Mouse (Mus musculus) heart, embryonic 13.5 days (tissue): ENCODE measurements around the gene Atp2c1. TPM values are rescaled to one million over a fixed set of nuclear protein-coding genes. Genes with fewer than 3 reads are reported as not detected.

Experiments
- ATAC-seq: fragments of 200-750 bp; cut with Nextera tagmentation; 2 replicates; pipeline ENCODE4 v1.8.0; 2017; ENCODE audit warnings: moderate TSS enrichment; ENCODE audit not compliant: insufficient number of reproducible peaks, low FRiP score, low TSS enrichment; ENCODE audit errors: extremely low read depth
- H3K27ac ChIP-seq: fragments of 300-500 bp; sonication (generic); replicated peaks from 2 replicates; pipeline ENCODE4 v1.5.1; 2015; ENCODE audit warnings: moderate library complexity, mild to moderate bottlenecking, inconsistent platforms
- H3K27me3 ChIP-seq: fragments of 300-500 bp; sonication (generic); replicated peaks from 2 replicates; pipeline ENCODE4 v1.6.1; 2015; ENCODE audit warnings: mild to moderate bottlenecking, inconsistent platforms
- H3K36me3 ChIP-seq: fragments of 300-500 bp; sonication (generic); 2 replicates; pipeline ENCODE4 v1.6.1; 2015; ENCODE audit warnings: mild to moderate bottlenecking, inconsistent platforms
- H3K4me1 ChIP-seq: fragments of 300-500 bp; sonication (generic); 2 replicates; pipeline ENCODE4 v1.6.1; 2015; ENCODE audit warnings: inconsistent platforms
- H3K4me2 ChIP-seq: fragments of 300-500 bp; sonication (generic); 2 replicates; pipeline ENCODE4 v1.6.1; 2015; ENCODE audit warnings: inconsistent platforms, mild to moderate bottlenecking, moderate library complexity
- H3K4me3 ChIP-seq: fragments of 300-500 bp; sonication (generic); 2 replicates; pipeline ENCODE4 v1.5.1; 2015; ENCODE audit warnings: moderate library complexity, mild to moderate bottlenecking, inconsistent platforms
- H3K9ac ChIP-seq: fragments of 300-500 bp; sonication (generic); 2 replicates; pipeline ENCODE4 v1.6.1; 2015; ENCODE audit warnings: inconsistent platforms, mild to moderate bottlenecking, moderate library complexity
- H3K9me3 ChIP-seq: fragments of 300-500 bp; sonication (generic); 2 replicates; pipeline ENCODE4 v1.6.1; 2016; ENCODE audit warnings: inconsistent platforms
- WGBS: fragments of 180-500 bp; shearing (Covaris S2); methylation state at CpG from one replicate; pipeline ENCODE4 v1.1.7; 2015; ENCODE audit warnings: mixed read lengths; 5-methylcytosine and 5-hydroxymethylcytosine counted together
- polyA plus RNA-seq: library from polyadenylated mRNA; unstranded; fragments of >200 nt; fragmentation: Nextera tagmentation; extraction: Ambion mirVana; gene quantifications from 2 replicates; pipeline ENCODE4 v1.2.1, GENCODE M21; 2015

Atp2c1 gene
- polyA plus RNA-seq, 1 experiment from 2014 or later = 45.8 TPM

DNA sequence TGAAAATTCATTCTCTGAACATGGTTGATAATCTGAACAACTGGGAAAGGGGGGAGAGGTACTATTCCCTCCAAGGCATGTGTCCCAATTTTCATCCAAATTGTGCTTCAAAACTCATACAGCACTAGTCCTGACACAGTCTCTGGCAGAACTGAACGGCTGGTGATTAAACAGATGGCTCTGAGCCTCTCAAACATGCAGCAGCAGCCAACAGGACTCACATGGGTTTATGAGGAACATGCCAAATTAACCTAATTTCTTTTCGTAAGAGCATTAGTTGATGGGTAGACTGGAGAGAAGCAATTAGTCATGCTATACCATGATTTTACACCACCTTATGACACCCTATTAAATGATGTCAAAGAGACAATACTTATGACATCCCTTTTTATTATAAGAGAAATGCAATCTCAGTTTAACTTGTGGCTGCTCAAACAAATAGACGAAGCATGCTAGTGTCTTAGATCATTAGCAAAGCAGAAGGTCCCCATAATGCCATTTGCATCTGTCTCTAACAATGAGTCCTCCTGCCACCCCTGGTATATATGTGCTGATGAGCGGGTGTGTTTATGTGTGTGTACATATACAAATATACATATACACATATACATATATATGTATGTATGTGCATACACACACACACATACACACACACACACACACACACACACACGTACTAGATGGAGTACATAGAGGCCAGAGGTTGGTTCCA is 163.4 kb downstream of the Atp2c1 start:
- H3K36me3 ChIP-seq = no peaks in the 10 kb centered on the region
- ATAC-seq = no peak
- no peak overlapping the region for H3K4me3 ChIP-seq
- no peaks in the 10 kb centered on the region for H3K27me3 ChIP-seq
- 75% methylated on average over 5 of the region's 5 CpGs for WGBS
- H3K27ac ChIP-seq = no peak overlapping the region
- no peak overlapping the region for H3K9ac ChIP-seq
- no peaks in the 10 kb centered on the region for H3K9me3 ChIP-seq
- H3K4me2 ChIP-seq = no peak overlapping the region
- H3K4me1 ChIP-seq = no peaks in the 10 kb centered on the region

DNA sequence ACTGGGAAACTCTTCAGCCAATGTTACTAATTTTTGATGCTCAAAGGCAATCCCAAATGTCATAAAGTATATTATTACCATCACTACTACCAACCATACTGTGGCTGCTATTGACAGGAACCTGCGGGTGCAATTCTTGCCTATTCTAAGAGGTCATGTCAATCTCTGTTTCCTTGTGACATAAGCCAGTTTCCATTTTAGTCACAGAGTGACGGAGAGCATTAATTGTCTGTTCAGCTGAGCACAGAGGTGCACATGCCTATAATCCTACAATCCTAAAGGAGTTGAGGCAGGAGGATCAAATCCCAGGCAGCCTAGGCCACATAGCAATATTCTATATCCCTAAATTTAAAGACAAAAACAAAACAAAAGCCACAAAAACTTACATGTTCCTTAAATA is 164.9 kb downstream of the Atp2c1 start:
- 57% methylated on average over 2 of the region's 2 CpGs for WGBS
- ATAC-seq = no peak
- Histone ChIP-seq H3K36me3 (no peaks in the 10 kb centered on the region), H3K27ac (no peak overlapping the region), H3K27me3 (no peaks in the 10 kb centered on the region), H3K4me2 (no peak overlapping the region), H3K4me3 (no peak overlapping the region), H3K9ac (no peak overlapping the region), H3K4me1 (no peaks in the 10 kb centered on the region), H3K9me3 (no peaks in the 10 kb centered on the region)

Other genes starting within 250 kb of the Atp2c1 start
- gene Aste1, start 131.9 kb downstream of the Atp2c1 start, polyA plus RNA-seq = 12.0 and 14.9 TPM in 2 replicates
- 0.10 and 0.23 TPM in 2 replicates for gene Nek11, start 131.8 kb downstream of the Atp2c1 start, polyA plus RNA-seq
- 12.9 and 15.2 TPM in 2 replicates for gene Pik3r4, start 115.7 kb upstream of the Atp2c1 start, polyA plus RNA-seq